Mouse (Mus musculus): ENCODE measurements at regions not wholly inside any gene's neighbourhood (a gene's known extent, or its start where the extent isn't known, plus 50 kb on each side); places are given as distances from the start of the nearest gene placed in this dataset.
"Not testable (repeated sequence)": the region's sequence is repeated elsewhere in the genome, so short reads cannot be mapped to it uniquely, and the experiment has no call there.

GRCm38 (mm10) chr17:4610481-4610880 is 383.7 kb upstream of the Arid1b start:
- DNase-seq, result no peak

- no peak for DNase-seq
These were observed 383.1 kb upstream of the Arid1b start for GRCm38 (mm10) chr17:4610993-4611392.

- no peak for DNase-seq
These were observed 382.4 kb upstream of the Arid1b start for GRCm38 (mm10) chr17:4611711-4612110.

- DNase-seq, result no peak
These were observed 382.0 kb upstream of the Arid1b start for GRCm38 (mm10) chr17:4612136-4612535.

GRCm38 (mm10) chr17:4612741-4613140 is 381.4 kb upstream of the Arid1b start:
- no peak for DNase-seq

- no peak for DNase-seq
These were observed 373.8 kb upstream of the Arid1b start for GRCm38 (mm10) chr17:4620361-4620760.

GRCm38 (mm10) chr17:4626126-4626525 is 368.0 kb upstream of the Arid1b start:
- not testable (repeated sequence) for DNase-seq

GRCm38 (mm10) chr17:4627542-4627941 is 366.6 kb upstream of the Arid1b start:
- DNase-seq, result no peak

GRCm38 (mm10) chr17:4631122-4631521 is 363.0 kb upstream of the Arid1b start:
- no peak for DNase-seq

- DNase-seq, result no peak
These were observed 361.6 kb upstream of the Arid1b start for GRCm38 (mm10) chr17:4632506-4632905.

GRCm38 (mm10) chr17:4633771-4634170 is 360.4 kb upstream of the Arid1b start:
- no peak for DNase-seq

- no peak for DNase-seq
These were observed 357.3 kb upstream of the Arid1b start for GRCm38 (mm10) chr17:4636796-4637353.

- DNase-seq, result no peak
These were observed 354.6 kb upstream of the Arid1b start for GRCm38 (mm10) chr17:4639531-4639930.

GRCm38 (mm10) chr17:4640555-4640954 is 353.6 kb upstream of the Arid1b start:
- no peak for DNase-seq

- DNase-seq, result no peak
These were observed 353.0 kb upstream of the Arid1b start for GRCm38 (mm10) chr17:4641166-4641565.

- no peak for DNase-seq
These were observed 352.1 kb upstream of the Arid1b start for GRCm38 (mm10) chr17:4642046-4642445.

- DNase-seq, result no peak
These were observed 350.8 kb upstream of the Arid1b start for GRCm38 (mm10) chr17:4643343-4643742.

- DNase-seq, result no peak
These were observed 345.5 kb upstream of the Arid1b start for GRCm38 (mm10) chr17:4648603-4649002.

- DNase-seq, result no peak
These were observed 339.9 kb upstream of the Arid1b start for GRCm38 (mm10) chr17:4654221-4654620.

GRCm38 (mm10) chr17:4661996-4662395 is 332.1 kb upstream of the Arid1b start:
- DNase-seq, result no peak

GRCm38 (mm10) chr17:4668511-4668910 is 325.6 kb upstream of the Arid1b start:
- no peak for DNase-seq

GRCm38 (mm10) chr17:4673271-4673670 is 320.9 kb upstream of the Arid1b start:
- no peak for DNase-seq

GRCm38 (mm10) chr17:4706421-4706820 is 287.7 kb upstream of the Arid1b start:
- DNase-seq, result no peak

GRCm38 (mm10) chr17:4721061-4721460 is 273.1 kb upstream of the Arid1b start:
- DNase-seq, result no peak

GRCm38 (mm10) chr17:4724031-4724430 is 270.1 kb upstream of the Arid1b start:
- DNase-seq, result no peak

GRCm38 (mm10) chr17:4726331-4726741 is 267.8 kb upstream of the Arid1b start:
- peak; percentile 37 for DNase-seq

All from right cerebral cortex, postnatal 14 days (tissue).